Mouse (Mus musculus): ENCODE results near the gene Mdm4.

The Mdm4 gene

DNA sequence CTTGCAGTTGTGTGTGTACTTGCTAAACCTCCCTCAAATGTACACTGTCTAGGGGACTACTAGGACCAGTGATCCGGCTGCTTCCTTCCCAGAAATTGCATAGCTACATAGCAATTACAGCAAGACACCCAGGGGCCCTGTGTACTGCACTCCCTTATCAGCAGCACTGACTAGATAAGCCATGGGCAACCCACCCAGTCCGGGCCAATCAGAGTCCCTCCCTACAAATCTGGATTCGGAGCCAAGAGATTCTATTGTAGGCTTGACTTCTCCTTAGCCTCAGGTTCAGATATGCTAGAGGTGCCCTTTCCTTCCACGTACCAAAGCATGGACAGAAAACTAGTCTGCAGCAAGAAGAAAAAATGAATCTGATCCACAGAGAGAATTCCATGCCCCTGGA is 65.7 kb downstream of the Mdm4 start:
- TF ChIP-seq CTCF (conservative IDR thresholded peaks at IDR 0.05; ENCODE audit: low read length) = no peak
- TF ChIP-seq POU5F1 (IDR thresholded peaks at IDR 0.05; ENCODE audit: borderline replicate concordance, low read length) = no peak
- TF ChIP-seq NANOG (IDR thresholded peaks at IDR 0.05; ENCODE audit: borderline replicate concordance, low read length) = no peak
- H3K27me3 ChIP-seq (ENCODE audit: insufficient read depth, low read length) = peaks cover 23% of the 10 kb centered on the region

DNA sequence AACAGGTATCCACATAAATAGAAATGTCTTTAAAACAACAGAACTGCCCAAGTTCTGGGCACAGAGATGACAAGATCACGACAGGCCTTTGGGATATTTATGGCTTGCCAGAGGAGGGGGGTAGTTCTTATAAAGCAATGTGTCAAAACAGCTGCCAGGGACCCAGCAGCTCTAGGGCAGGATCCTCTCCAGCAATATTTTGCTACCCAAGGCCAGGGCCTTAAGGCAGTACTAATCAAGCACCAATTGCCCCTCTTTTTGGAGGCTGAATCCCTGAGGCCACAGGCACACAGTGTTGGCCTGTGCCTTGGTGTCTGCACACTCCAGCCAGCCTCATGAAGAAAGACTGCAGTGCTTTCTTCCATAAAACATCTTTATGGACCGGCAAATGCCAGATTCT is 66.3 kb downstream of the Mdm4 start:
- no peak for TF ChIP-seq CTCF (conservative IDR thresholded peaks at IDR 0.05; ENCODE audit: low read length)
- no peak for TF ChIP-seq POU5F1 (IDR thresholded peaks at IDR 0.05; ENCODE audit: borderline replicate concordance, low read length)
- TF ChIP-seq NANOG (IDR thresholded peaks at IDR 0.05; ENCODE audit: borderline replicate concordance, low read length) = no peak
- H3K9me3 ChIP-seq (ENCODE audit: low read length) = no peaks in the 10 kb centered on the region
- no peak overlapping the region for H3K4me3 ChIP-seq (replicated peaks; ENCODE audit: low read length)
- no peaks in the 10 kb centered on the region for H3K36me3 ChIP-seq (ENCODE audit: insufficient read depth, low read length)
- peaks cover 26% of the 10 kb centered on the region for H3K27me3 ChIP-seq (ENCODE audit: insufficient read depth, low read length)
- H3K4me1 ChIP-seq (replicated peaks; ENCODE audit: low read depth, low read length) = peaks cover 3% of the 10 kb centered on the region; the same call in 1 of the 2 replicates

More for the DNA sequence above, 65.7 kb downstream of the Mdm4 start:
- Histone ChIP-seq H3K4me3 (replicated peaks; ENCODE audit: low read length) (no peak overlapping the region), H3K9me3 (ENCODE audit: low read length) (no peaks in the 10 kb centered on the region), H3K4me1 (replicated peaks; ENCODE audit: low read depth, low read length) (peaks cover 5% of the 10 kb centered on the region), H3K36me3 (ENCODE audit: insufficient read depth, low read length) (no peaks in the 10 kb centered on the region)

DNA sequence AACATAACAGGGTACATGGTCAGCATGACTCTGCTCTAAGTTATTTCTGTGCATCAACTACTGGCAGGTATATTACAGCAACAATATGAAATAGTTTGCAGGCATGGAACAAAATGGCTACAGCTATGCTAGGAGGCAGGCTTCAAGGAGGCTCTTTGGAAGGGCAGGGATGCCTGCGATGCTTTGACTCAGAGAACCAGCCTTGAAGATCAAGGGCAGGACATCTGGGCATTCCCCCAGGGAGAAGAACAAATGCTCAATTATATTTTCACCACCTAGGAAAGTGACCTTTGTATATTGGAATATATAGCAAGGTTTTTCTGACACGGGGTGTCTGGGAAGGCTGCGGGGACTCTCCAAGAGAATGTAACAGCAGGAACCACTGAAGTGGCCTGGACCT is 68.6 kb downstream of the Mdm4 start:
- Histone ChIP-seq H3K4me1 (replicated peaks; ENCODE audit: low read depth, low read length) (no peaks in the 10 kb centered on the region; the same call in 1 of the 2 replicates), H3K9me3 (ENCODE audit: low read length) (no peaks in the 10 kb centered on the region), H3K36me3 (ENCODE audit: insufficient read depth, low read length) (no peaks in the 10 kb centered on the region), H3K4me3 (replicated peaks; ENCODE audit: low read length) (no peak overlapping the region), H3K27me3 (ENCODE audit: insufficient read depth, low read length) (peaks cover 41% of the 10 kb centered on the region)
- no peak for TF ChIP-seq NANOG (IDR thresholded peaks at IDR 0.05; ENCODE audit: borderline replicate concordance, low read length)
- no peak for TF ChIP-seq POU5F1 (IDR thresholded peaks at IDR 0.05; ENCODE audit: borderline replicate concordance, low read length)
- TF ChIP-seq CTCF (conservative IDR thresholded peaks at IDR 0.05; ENCODE audit: low read length) = no peak

- H3K4me1 ChIP-seq (replicated peaks; ENCODE audit: low read depth, low read length) = no peaks in the 10 kb centered on the region; the same call in 1 of the 2 replicates
- H3K27me3 ChIP-seq (ENCODE audit: insufficient read depth, low read length) = peaks cover 36% of the 10 kb centered on the region
- TF ChIP-seq NANOG (IDR thresholded peaks at IDR 0.05; ENCODE audit: borderline replicate concordance, low read length) (no peak), POU5F1 (IDR thresholded peaks at IDR 0.05; ENCODE audit: borderline replicate concordance, low read length) (no peak), CTCF (conservative IDR thresholded peaks at IDR 0.05; ENCODE audit: low read length) (no peak)
Observed at GRCm38 (mm10) chr1:132956809-132957208, 73.6 kb downstream of the Mdm4 start.

GRCm38 (mm10) chr1:132947811-132948210 is 82.5 kb downstream of the Mdm4 start:
- TF ChIP-seq NANOG (IDR thresholded peaks at IDR 0.05; ENCODE audit: borderline replicate concordance, low read length) (no peak), POU5F1 (IDR thresholded peaks at IDR 0.05; ENCODE audit: borderline replicate concordance, low read length) (no peak), CTCF (conservative IDR thresholded peaks at IDR 0.05; ENCODE audit: low read length) (no peak)
- no peaks in the 10 kb centered on the region for H3K9me3 ChIP-seq (ENCODE audit: low read length)
- no peak overlapping the region for H3K4me3 ChIP-seq (replicated peaks; ENCODE audit: low read length)
- H3K4me1 ChIP-seq (replicated peaks; ENCODE audit: low read depth, low read length) = peaks cover 11% of the 10 kb centered on the region
- H3K27me3 ChIP-seq (ENCODE audit: insufficient read depth, low read length) = peaks cover 67% of the 10 kb centered on the region
- H3K36me3 ChIP-seq (ENCODE audit: insufficient read depth, low read length) = no peaks in the 10 kb centered on the region

More at GRCm38 (mm10) chr1:132956809-132957208, 73.6 kb downstream of the Mdm4 start:
- no peaks in the 10 kb centered on the region for H3K36me3 ChIP-seq (ENCODE audit: insufficient read depth, low read length)
- no peak overlapping the region for H3K4me3 ChIP-seq (replicated peaks; ENCODE audit: low read length)
- H3K9me3 ChIP-seq (ENCODE audit: low read length) = no peaks in the 10 kb centered on the region

DNA sequence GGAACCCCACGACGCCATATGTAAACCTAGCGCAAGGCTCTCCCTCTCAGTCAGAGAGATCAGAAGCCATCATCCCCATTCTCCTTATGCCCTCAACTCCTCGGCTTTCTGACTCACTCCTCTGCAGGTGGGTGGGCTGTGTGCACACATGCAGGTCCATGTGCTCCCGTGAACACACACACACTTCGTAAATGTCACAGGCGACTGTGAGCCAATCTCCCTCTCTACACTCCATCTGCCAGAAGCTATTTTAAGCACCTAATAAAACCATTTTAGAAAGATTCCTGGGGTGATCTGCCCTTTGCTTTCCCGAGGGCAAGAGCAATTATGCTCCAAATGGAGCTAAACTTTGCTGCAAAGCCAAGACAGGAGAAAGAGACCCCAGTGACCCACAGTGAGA is 84.5 kb downstream of the Mdm4 start:
- no peak overlapping the region for H3K4me3 ChIP-seq (replicated peaks; ENCODE audit: low read length)
- peaks cover 11% of the 10 kb centered on the region for H3K4me1 ChIP-seq (replicated peaks; ENCODE audit: low read depth, low read length)
- no peak for TF ChIP-seq CTCF (conservative IDR thresholded peaks at IDR 0.05; ENCODE audit: low read length)
- no peak for TF ChIP-seq NANOG (IDR thresholded peaks at IDR 0.05; ENCODE audit: borderline replicate concordance, low read length)
- H3K27me3 ChIP-seq (ENCODE audit: insufficient read depth, low read length) = peaks cover 68% of the 10 kb centered on the region
- no peaks in the 10 kb centered on the region for H3K9me3 ChIP-seq (ENCODE audit: low read length)
- no peaks in the 10 kb centered on the region for H3K36me3 ChIP-seq (ENCODE audit: insufficient read depth, low read length)

- Histone ChIP-seq H3K4me1 (replicated peaks; ENCODE audit: low read depth, low read length) (peaks cover 41% of the 10 kb centered on the region), H3K9me3 (ENCODE audit: low read length) (peaks cover 3% of the 10 kb centered on the region; the same call in 1 of the 2 replicates), H3K27me3 (ENCODE audit: insufficient read depth, low read length) (peaks cover 40% of the 10 kb centered on the region), H3K36me3 (ENCODE audit: insufficient read depth, low read length) (no peaks in the 10 kb centered on the region), H3K4me3 (replicated peaks; ENCODE audit: low read length) (peak overlapping the region; percentile 50; the same call in 1 of the 2 replicates)
- no peak for TF ChIP-seq CTCF (conservative IDR thresholded peaks at IDR 0.05; ENCODE audit: low read length)
- no peak for TF ChIP-seq NANOG (IDR thresholded peaks at IDR 0.05; ENCODE audit: borderline replicate concordance, low read length)
- TF ChIP-seq POU5F1 (IDR thresholded peaks at IDR 0.05; ENCODE audit: borderline replicate concordance, low read length) = no peak
Observed at GRCm38 (mm10) chr1:132938975-132939374, 91.4 kb downstream of the Mdm4 start.

DNA sequence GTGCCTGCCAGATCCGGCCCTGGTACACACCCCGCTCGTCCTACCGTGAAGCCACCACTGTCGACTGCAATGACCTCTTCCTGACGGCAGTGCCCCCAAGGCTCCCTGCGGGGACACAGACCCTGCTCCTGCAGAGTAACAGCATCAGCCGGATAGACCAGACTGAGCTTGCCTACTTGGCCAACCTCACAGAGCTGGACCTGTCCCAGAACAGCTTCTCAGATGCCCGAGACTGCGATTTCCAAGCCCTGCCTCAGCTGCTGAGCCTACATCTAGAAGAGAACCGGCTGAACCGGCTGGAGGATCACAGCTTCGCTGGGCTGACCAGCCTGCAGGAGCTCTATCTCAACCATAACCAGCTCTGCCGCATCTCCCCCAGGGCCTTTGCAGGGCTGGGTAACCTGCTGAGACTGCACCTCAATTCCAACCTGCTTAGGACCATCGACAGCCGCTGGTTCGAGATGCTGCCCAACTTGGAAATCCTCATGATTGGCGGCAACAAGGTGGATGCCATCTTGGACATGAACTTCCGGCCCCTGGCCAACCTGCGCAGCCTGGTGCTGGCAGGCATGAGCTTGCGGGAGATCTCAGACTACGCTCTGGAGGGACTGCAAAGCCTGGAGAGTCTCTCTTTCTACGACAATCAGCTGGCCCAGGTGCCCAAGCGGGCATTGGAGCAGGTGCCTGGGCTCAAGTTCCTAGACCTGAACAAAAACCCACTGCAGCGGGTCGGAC is 92.9 kb downstream of the Mdm4 start:
- no peak for TF ChIP-seq NANOG (IDR thresholded peaks at IDR 0.05; ENCODE audit: borderline replicate concordance, low read length)
- TF ChIP-seq POU5F1 (IDR thresholded peaks at IDR 0.05; ENCODE audit: borderline replicate concordance, low read length) = no peak
- no peak for TF ChIP-seq CTCF (conservative IDR thresholded peaks at IDR 0.05; ENCODE audit: low read length)
- H3K9me3 ChIP-seq (ENCODE audit: low read length) = peaks cover 3% of the 10 kb centered on the region; the same call in 1 of the 2 replicates
- H3K4me1 ChIP-seq (replicated peaks; ENCODE audit: low read depth, low read length) = peaks cover 42% of the 10 kb centered on the region
- H3K27me3 ChIP-seq (ENCODE audit: insufficient read depth, low read length) = peaks cover 50% of the 10 kb centered on the region
- no peaks in the 10 kb centered on the region for H3K36me3 ChIP-seq (ENCODE audit: insufficient read depth, low read length)
- H3K4me3 ChIP-seq (replicated peaks; ENCODE audit: low read length) = peak overlapping the region; percentile 48; the same call in 1 of the 2 replicates

Measured in E14TG2a.4 (cell line).